Mouse (Mus musculus) CD4-positive, CD25-positive, alpha-beta regulatory T cell, adult 4 months (primary cell): ENCODE measurements around the gene Srp54c. TPM values are rescaled to one million over a fixed set of nuclear protein-coding genes. Genes with fewer than 3 reads are reported as not detected.
"Not testable (repeated sequence)": the region's sequence is repeated elsewhere in the genome, so short reads cannot be mapped to it uniquely, and the experiment has no call there.

Experiments
- ATAC-seq: one replicate; pipeline ENCODE4 v1.8.0; 2017
- polyA plus RNA-seq, 2 experiments: library from polyadenylated mRNA; unstranded; fragments of 100-300 nt; shearing (Covaris generic); gene quantifications; one replicate each; pipeline ENCODE4 v1.2.1; 2017

Gene Srp54c
- polyA plus RNA-seq, result 10 to 100 TPM; 41.9 to 52.0 TPM

GRCm38 (mm10) chr12:55229626-55230519 lies at the start of gene Srp54c:
Srp54c (plus strand) TSS chr12:55230168.
- ATAC-seq, result peak; percentile 93

- peak; percentile 45 for ATAC-seq
Measured at GRCm38 (mm10) chr12:55187686-55188085, 42.3 kb upstream of the Srp54c start.

- ATAC-seq, result not testable (repeated sequence)
Measured at GRCm38 (mm10) chr12:55189127-55189526, 40.8 kb upstream of the Srp54c start.

GRCm38 (mm10) chr12:55199306-55199705 lies 30.7 kb upstream of the Srp54c start, which contains the start of gene 1700047I17Rik2:
1700047I17Rik2 (plus strand) TSS chr12:55199592.
- peak; percentile 86 for ATAC-seq

GRCm38 (mm10) chr12:55199799-55200198 lies 30.2 kb upstream of the Srp54c start:
- peak; percentile 78 for ATAC-seq

- not testable (repeated sequence) for ATAC-seq
Measured at GRCm38 (mm10) chr12:55212944-55213343, 17.0 kb upstream of the Srp54c start.

GRCm38 (mm10) chr12:55230520-55230861 lies 523 bp downstream of the Srp54c start:
- peak; percentile 53 for ATAC-seq

GRCm38 (mm10) chr12:55242243-55242642 lies 12.3 kb downstream of the Srp54c start:
- not testable (repeated sequence) for ATAC-seq

GRCm38 (mm10) chr12:55261950-55262349 lies 32.0 kb downstream of the Srp54c start:
- peak; percentile 43 for ATAC-seq

GRCm38 (mm10) chr12:55263385-55263784 lies 33.4 kb downstream of the Srp54c start:
- ATAC-seq, result not testable (repeated sequence)

- ATAC-seq, result no peak
Measured at GRCm38 (mm10) chr12:55272243-55272642, 42.3 kb downstream of the Srp54c start.

GRCm38 (mm10) chr12:55277583-55277982 lies 47.6 kb downstream of the Srp54c start:
- ATAC-seq, result not testable (repeated sequence)

- no peak for ATAC-seq
Measured at GRCm38 (mm10) chr12:55298112-55298511, 68.1 kb downstream of the Srp54c start.

- no peak for ATAC-seq
Measured at GRCm38 (mm10) chr12:55299336-55299735, 69.4 kb downstream of the Srp54c start, which contains the start of gene 1110008L16Rik. 1110008L16Rik (plus strand) TSS chr12:55299577.

- ATAC-seq, result no peak
Measured at GRCm38 (mm10) chr12:55300820-55301351, 70.9 kb downstream of the Srp54c start.

GRCm38 (mm10) chr12:55301472-55302300 lies 71.7 kb downstream of the Srp54c start:
- no peak for ATAC-seq

GRCm38 (mm10) chr12:55302485-55303441 lies 72.8 kb downstream of the Srp54c start, which contains the start of gene Ppp2r3c:
Ppp2r3c (minus strand) TSS chr12:55302998.
- ATAC-seq, result peak; percentile 92

- ATAC-seq, result no peak
Measured at GRCm38 (mm10) chr12:55306371-55306770, 76.4 kb downstream of the Srp54c start.

GRCm38 (mm10) chr12:55307566-55307965 lies 77.6 kb downstream of the Srp54c start:
- ATAC-seq, result no peak

- ATAC-seq, result no peak
Measured at GRCm38 (mm10) chr12:55308731-55309130, 78.8 kb downstream of the Srp54c start.

GRCm38 (mm10) chr12:55309501-55309900 lies 79.5 kb downstream of the Srp54c start:
- ATAC-seq, result no peak

GRCm38 (mm10) chr12:55311841-55312240 lies 81.9 kb downstream of the Srp54c start:
- ATAC-seq, result no peak
